Mouse (Mus musculus): ENCODE measurements around the gene Ccpg1os. TPM values are rescaled to one million over a fixed set of nuclear protein-coding genes. Genes with fewer than 3 reads are reported as not detected.

The Ccpg1os gene
- total and polyA plus RNA-seq, 3 experiments, result 5.2 to 12.6 (median 7.3) TPM

DNA sequence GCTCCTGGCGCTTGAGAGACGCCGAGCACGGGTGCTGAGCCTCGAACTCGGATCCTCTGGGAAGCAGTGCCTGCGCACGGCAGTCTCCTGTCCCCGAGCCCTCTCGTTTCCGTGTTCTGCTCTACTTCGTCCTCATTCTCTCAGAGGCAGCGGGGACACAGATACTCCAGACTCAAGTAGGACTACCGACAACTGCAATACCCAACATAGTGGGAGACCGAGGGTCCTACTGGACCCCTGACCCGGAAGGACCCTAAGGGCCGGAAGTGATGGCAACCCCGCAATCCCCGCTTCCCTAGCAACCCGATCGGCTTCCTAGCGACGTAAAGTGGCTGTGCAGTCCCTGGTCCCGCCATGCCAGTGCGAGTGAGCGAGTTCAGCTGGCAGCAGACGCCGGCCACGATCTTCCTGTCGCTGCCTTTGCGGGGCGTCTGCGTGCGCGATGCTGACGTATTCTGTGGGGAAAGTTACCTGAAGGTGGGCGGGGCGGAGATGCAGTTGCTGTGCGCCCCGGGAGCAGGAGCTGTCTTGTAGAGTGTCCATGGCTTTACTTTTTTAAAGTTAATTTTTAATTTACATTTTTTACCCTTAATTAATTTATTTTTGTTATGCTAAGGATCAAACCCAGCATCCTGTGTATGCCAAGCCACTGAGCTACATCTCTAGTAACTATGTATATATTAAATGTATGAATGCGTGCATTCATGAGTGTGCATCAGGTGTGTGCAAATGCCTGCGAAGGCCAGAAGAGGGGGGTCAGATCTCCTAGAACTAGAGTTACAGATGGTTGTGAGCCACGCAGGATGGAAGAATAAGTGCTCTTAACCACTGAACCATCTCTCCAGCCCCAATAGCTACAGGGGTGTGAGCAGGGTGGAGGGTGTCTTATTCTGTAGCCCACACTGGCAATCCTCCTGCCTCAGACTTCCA, 26.4 kb downstream of the Ccpg1os start, which contains the start of the genes Dyx1c1 and Gm44503:
Gene Dyx1c1, plus strand, starts transcription at position 265 of the 930 bp plus-strand sequence.
Gene Gm44503, plus strand, starts transcription at position 332 of the 930 bp plus-strand sequence.
- Histone ChIP-seq H3K9ac (ENCODE audit: insufficient read depth, low read depth) (no peak within 1 kb of the TSS), H3K27me3 (replicated peaks) (no peaks in the 10 kb centered on the region), H3K4me2 (ENCODE audit: insufficient read depth, low read depth, poor library complexity, severe bottlenecking) (no peak within 1 kb of the TSS; the same call in 1 of the 2 replicates), H3K9me3 (replicated peaks; ENCODE audit: low read length) (no peaks in the 10 kb centered on the region), H3K27ac (ENCODE audit: insufficient read depth, low read depth) (no peak within 1 kb of the TSS), H3K4me3 (replicated peaks in 1 of 3; ENCODE audit: low read depth in 2 of 3, low read length in 2 of 3, poor library complexity in 1 of 3) (peak within 1 kb of the TSS; percentile 54 to 74 (median 57)), H3K36me3 (replicated peaks in 1 of 2; ENCODE audit: control insufficient read depth in 1 of 2, insufficient read depth in 1 of 2, low read length in 1 of 2) (no peaks in the 10 kb centered on the region), H3K79me2 (replicated peaks; ENCODE audit: control insufficient read depth, extremely low read depth, insufficient read depth, poor library complexity, severe bottlenecking) (no peaks in the 10 kb centered on the region), H3K4me1 (ENCODE audit: control insufficient read depth in 1 of 2, insufficient read depth in 2 of 2) (peaks cover 18 to 28% of the 10 kb centered on the region in 2 experiments)
- dilution Hi-C loops (cut with MboI; ENCODE audit: extremely low pct_ligation_motif_present, extremely low pct_unique_long_range_greater_than_20kb, low sequenced_read_pairs) (no loop called here), in situ Hi-C loops (cut with MboI; ENCODE audit: low pct_ligation_motif_present, low pct_unique_long_range_greater_than_20kb, low sequenced_read_pairs) (no loop called here)
- TF ChIP-seq MAZ (IDR thresholded peaks at IDR 0.05; ENCODE audit: low read depth, low read length) (no peak), UBTF (IDR thresholded peaks at IDR 0.05; ENCODE audit: low read depth, low read length) (no peak), MXI1 (IDR thresholded peaks at IDR 0.05; ENCODE audit: low read depth, low read length) (peak; percentile 69; the same call in 1 of the 2 replicates), SIN3A (IDR thresholded peaks at IDR 0.05; ENCODE audit: low read length) (peak; percentile 67), GABPA (IDR thresholded peaks at IDR 0.05; ENCODE audit: insufficient replicate concordance, low read depth, low read length) (no peak), MAX (IDR thresholded peaks at IDR 0.05; ENCODE audit: low read length) (no peak), HCFC1 (IDR thresholded peaks at IDR 0.05; ENCODE audit: low read depth, low read length) (peak; percentile 70), JUND (conservative IDR thresholded peaks at IDR 0.05; ENCODE audit: low read depth, low read length) (no peak), USF2 (conservative IDR thresholded peaks at IDR 0.05; ENCODE audit: low read depth, low read length) (no peak), USF1 (IDR thresholded peaks at IDR 0.05; ENCODE audit: low read depth, low read length) (no peak), ZNF384 (IDR thresholded peaks at IDR 0.05; ENCODE audit: low read depth, low read length) (no peak), POLR2A (IDR thresholded peaks at IDR 0.05; ENCODE audit: low read depth, low read length) (0 out of 2 replicates have a peak, but pooled peaks have one; percentile 34), E2F4 (IDR thresholded peaks at IDR 0.05; ENCODE audit: insufficient replicate concordance, low read depth, low read length) (no peak), TCF12 (IDR thresholded peaks at IDR 0.05; ENCODE audit: low read depth, low read length) (no peak), MEF2A (IDR thresholded peaks at IDR 0.05; ENCODE audit: borderline replicate concordance, low read depth, low read length) (0 out of 2 replicates have a peak, but pooled peaks have one; percentile 34), CHD1 (IDR thresholded peaks at IDR 0.05; ENCODE audit: low read depth, low read length) (no peak), JUN (IDR thresholded peaks at IDR 0.05; ENCODE audit: insufficient read depth, low read depth, low read length) (no peak), MYC (IDR thresholded peaks at IDR 0.05; ENCODE audit: low read depth, low read length) (no peak), ELF1 (IDR thresholded peaks at IDR 0.05; ENCODE audit: low read depth, low read length) (peak; percentile 82)
- DNase-seq (ENCODE audit: extremely low read depth), result peak; percentile 63

All from CH12.LX (cell line).